Mouse (Mus musculus) layer of hippocampus, adult 9-11 months (tissue): ENCODE measurements around the gene Gm10840.
"Not testable (repeated sequence)": the region's sequence is repeated elsewhere in the genome, so short reads cannot be mapped to it uniquely, and the experiment has no call there.

ENCODE experiments used
- DNase-seq: peaks from one replicate; pipeline ENCODE4 v3.0.0; 2022

Gene Gm10840

DNA sequence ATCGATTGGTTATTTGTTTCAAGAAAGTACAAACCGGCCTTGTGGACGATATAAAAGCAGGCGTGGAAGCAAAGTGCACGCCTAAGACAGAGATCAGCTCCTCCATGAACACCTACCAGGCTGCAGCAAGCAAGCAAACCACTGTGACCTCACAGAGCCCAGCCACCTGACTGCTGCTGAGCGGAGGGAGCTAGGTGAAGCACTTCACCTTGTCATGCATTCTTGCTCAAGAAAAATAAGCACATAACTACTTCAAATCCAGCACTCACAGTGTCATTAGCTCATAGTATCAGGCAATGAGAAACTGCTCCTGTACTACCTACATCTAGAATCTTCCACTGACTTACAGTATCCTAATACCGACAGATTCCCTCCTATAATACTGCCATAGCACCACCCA is 39.3 kb downstream of the Gm10840 start:
- not testable (repeated sequence) for DNase-seq

DNA sequence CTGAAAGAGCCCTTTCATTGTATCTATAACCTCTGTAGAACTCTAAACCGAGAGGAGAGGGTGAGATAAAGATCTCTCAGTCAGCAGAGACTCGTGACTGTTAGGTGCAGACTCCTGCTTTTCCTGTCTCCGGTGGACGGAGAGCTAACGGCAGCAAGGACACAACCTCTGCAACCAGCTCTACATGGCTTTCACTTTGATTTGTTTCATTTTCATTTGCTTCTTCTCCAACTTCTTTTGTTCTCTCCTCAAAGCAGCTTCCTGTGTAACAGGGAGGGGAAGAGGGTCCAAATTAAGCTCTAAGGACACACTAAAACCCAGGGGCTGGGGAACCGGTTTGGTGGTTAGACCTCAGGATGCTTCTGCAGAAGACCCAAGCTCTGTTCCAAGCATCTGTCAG is 40.1 kb downstream of the Gm10840 start:
- no peak for DNase-seq

DNA sequence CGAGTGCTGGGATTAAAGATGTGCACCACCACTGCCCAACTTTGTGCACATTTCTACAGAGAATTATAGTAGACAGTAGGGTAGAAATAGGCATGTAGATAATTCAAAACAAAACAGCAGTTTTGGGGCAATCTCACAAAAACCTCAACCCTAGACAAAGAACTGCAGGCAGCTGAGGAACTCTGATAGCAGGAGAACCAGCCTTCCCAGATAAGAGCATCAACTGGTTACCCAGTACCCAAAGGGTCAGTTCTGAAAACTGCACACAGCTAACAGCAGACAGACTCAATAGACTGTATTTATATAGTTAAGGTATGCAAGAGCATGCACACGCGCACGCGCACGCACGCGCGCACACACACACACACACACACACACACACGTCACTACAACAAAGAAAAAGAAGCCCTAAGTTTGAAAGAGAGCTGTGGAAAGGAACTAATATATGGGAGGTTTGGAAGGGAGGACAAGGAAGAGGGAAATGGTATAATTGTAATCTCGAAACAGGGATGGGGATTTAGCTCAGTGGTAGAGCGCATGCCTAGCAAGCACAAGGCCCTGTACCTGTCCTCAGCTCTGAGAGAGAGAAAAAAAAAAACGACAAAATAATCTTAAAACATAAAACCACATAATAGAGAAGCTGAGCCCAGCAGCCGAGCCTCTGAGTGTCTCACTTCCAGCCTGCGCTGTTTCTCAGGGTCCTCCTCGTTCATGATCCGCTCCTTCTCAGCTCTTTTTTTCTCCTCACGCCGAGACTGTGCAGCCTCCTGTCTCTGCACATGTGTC is 40.9 kb downstream of the Gm10840 start:
- DNase-seq, result no peak

DNA sequence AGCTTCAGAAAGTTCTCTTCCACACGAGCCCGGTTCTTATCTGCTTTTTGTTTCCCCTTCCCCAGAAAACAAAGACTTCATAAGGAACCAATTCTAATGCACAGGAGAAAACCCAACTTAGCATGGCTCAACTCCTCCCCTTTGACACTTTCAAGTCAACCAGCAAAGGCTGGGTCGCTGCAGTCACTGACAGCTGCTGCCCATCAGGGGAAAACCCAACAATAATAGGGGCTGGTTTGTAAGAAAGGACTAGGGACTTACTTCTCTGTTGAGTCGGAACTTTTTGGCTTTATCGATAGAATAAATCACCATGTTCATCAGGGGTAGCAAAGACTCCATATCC is 41.4 kb downstream of the Gm10840 start, which contains the start of gene Strada:
TSS of gene Strada (minus strand) at position 46 of the 343 bp plus-strand sequence.
- no peak for DNase-seq
